Mouse (Mus musculus) granulocyte monocyte progenitor cell, adult 5-6 weeks (primary cell): Measurements from ENCODE around the gene Lyz1. TPM values are rescaled to one million over a fixed set of nuclear protein-coding genes. Genes with fewer than 3 reads are reported as not detected.

Experiments
- total RNA-seq, 2 experiments: library from RNA; stranded (forward) in 1 of 2; stranded (reverse) in 1 of 2; fragments of 200-712, 200-1000 nt in 1 of 2; fragments of >200 nt in 1 of 2; fragmentation: Nextera tagmentation in 1 of 2; gene quantifications; 2 replicates each; pipeline ENCODE4 v1.2.3; 2014 to 2017

The Lyz1 gene
- total RNA-seq, 2 experiments from 2014 or later = 0.41 TPM; not detected in 1

Other genes with a start within 250 kb of the Lyz1 start
- not detected in 2 replicates for gene Lrrc10, start 247.5 kb downstream of the Lyz1 start, total RNA-seq (2014; fragmentation: Nextera tagmentation)
- gene Lrrc10, start 247.5 kb downstream of the Lyz1 start, total RNA-seq (2017) = not detected in 2 replicates
- 387 and 450 TPM in 2 replicates for gene Cct2, start 229.1 kb downstream of the Lyz1 start, total RNA-seq (2014; fragmentation: Nextera tagmentation)
- 517 and 619 TPM in 2 replicates for gene Cct2, start 229.1 kb downstream of the Lyz1 start, total RNA-seq (2017)
- gene Frs2, start 144.3 kb downstream of the Lyz1 start, total RNA-seq (2014; fragmentation: Nextera tagmentation) = 32.6 and 36.4 TPM in 2 replicates
- 12.1 and 12.9 TPM in 2 replicates for gene Frs2, start 144.3 kb downstream of the Lyz1 start, total RNA-seq (2017)
- gene Yeats4, start 68.4 kb downstream of the Lyz1 start, total RNA-seq (2014; fragmentation: Nextera tagmentation) = 54.8 and 84.5 TPM in 2 replicates
- 94.3 and 101 TPM in 2 replicates for gene Yeats4, start 68.4 kb downstream of the Lyz1 start, total RNA-seq (2017)
- gene 9530003J23Rik, start 54.2 kb downstream of the Lyz1 start, total RNA-seq (2014; fragmentation: Nextera tagmentation) = not detected in 2 replicates
- gene 9530003J23Rik, start 54.2 kb downstream of the Lyz1 start, total RNA-seq (2017) = not detected in 2 replicates
- gene Lyz2, start 10.5 kb downstream of the Lyz1 start, total RNA-seq (2014; fragmentation: Nextera tagmentation) = 190 and 288 TPM in 2 replicates
- gene Lyz2, start 10.5 kb downstream of the Lyz1 start, total RNA-seq (2017) = 714 and 744 TPM in 2 replicates
- gene Cpsf6, start 87.1 kb upstream of the Lyz1 start, total RNA-seq (2014; fragmentation: Nextera tagmentation) = 94.2 and 139 TPM in 2 replicates
- 119 and 124 TPM in 2 replicates for gene Cpsf6, start 87.1 kb upstream of the Lyz1 start, total RNA-seq (2017)